Mouse (Mus musculus) colon, adult 2 months (tissue): ENCODE results near the gene Vamp9. TPM values are rescaled to one million over a fixed set of nuclear protein-coding genes. Genes with fewer than 3 reads are reported as not detected.

Experiments
- polyA plus RNA-seq: library from polyadenylated mRNA; depleted of rRNA; stranded (reverse); fragments of >200 nt; gene quantifications from 2 replicates; pipeline ENCODE4 v1.2.3, GENCODE M21; 2012; rRNA removed

The Vamp9 gene
- polyA plus RNA-seq: 0.27 TPM in 1 of 2 replicates, not detected in the other

GRCm38 (mm10) chr5:99906181-99906956, at the start of gene Vamp9:
Gene Vamp9, plus strand, starts transcription at chr5:99906254.

GRCm38 (mm10) chr5:99978699-99979442, 72.8 kb downstream of the Vamp9 start, which contains the start of the genes Hnrnpd and 4930524J08Rik:
Gene Hnrnpd, minus strand, starts transcription at chr5:99978938.
Gene 4930524J08Rik, plus strand, starts transcription at chr5:99979061.

Other genes with a start within 250 kb of the Vamp9 start
- gene Rasgef1b, start 177.2 kb upstream of the Vamp9 start, polyA plus RNA-seq: 14.9 and 22.3 TPM in 2 replicates
- gene Hnrnpd, start 72.7 kb downstream of the Vamp9 start, polyA plus RNA-seq: 62.1 and 68.8 TPM in 2 replicates
- gene 4930524J08Rik, start 72.8 kb downstream of the Vamp9 start, polyA plus RNA-seq: 4.4 and 4.5 TPM in 2 replicates
- 73.7 and 79.7 TPM in 2 replicates for gene Hnrnpdl, start 133.4 kb downstream of the Vamp9 start, polyA plus RNA-seq
- gene Enoph1, start 133.7 kb downstream of the Vamp9 start, polyA plus RNA-seq: 44.4 and 58.9 TPM in 2 replicates